Mouse (Mus musculus) liver, postnatal 0 days (tissue): ENCODE measurements around the gene Hbq1a.
"Not testable (repeated sequence)": the region's sequence is repeated elsewhere in the genome, so short reads cannot be mapped to it uniquely, and the experiment has no call there.

Experiments
- CTCF ChIP-seq: sonication (generic); IDR thresholded peaks from 2 replicates; pipeline ENCODE4 v1.5.1; 2016; ENCODE audit warnings: antibody characterized with exemption, low read depth
- EP300 ChIP-seq: IDR thresholded peaks from 2 replicates; pipeline ENCODE4 v1.6.1; 2016; ENCODE audit warnings: antibody characterized with exemption, low read depth, mild to moderate bottlenecking

GRCm38 (mm10) chr11:32284582-32284981, 15.3 kb upstream of the Hbq1a start:
- not testable (repeated sequence) for TF ChIP-seq EP300, CTCF
